Mouse (Mus musculus) limb, embryonic 13.5 days (tissue): ENCODE data around the gene Slc29a4. TPM values are rescaled to one million over a fixed set of nuclear protein-coding genes. Genes with fewer than 3 reads are reported as not detected.

ENCODE experiments used
- ATAC-seq: fragments of 200-750 bp; cut with Nextera tagmentation; 2 replicates; pipeline ENCODE4 v1.8.0; 2017; ENCODE audit warnings: low read depth, moderate number of reproducible peaks, moderate TSS enrichment; ENCODE audit not compliant: low FRiP score
- H3K27ac ChIP-seq: fragments of 300-500 bp; sonication (generic); 2 replicates; pipeline ENCODE4 v1.5.1; 2015; ENCODE audit warnings: inconsistent platforms, mild to moderate bottlenecking, moderate library complexity
- H3K27me3 ChIP-seq: fragments of 300-500 bp; sonication (generic); 2 replicates; pipeline ENCODE4 v1.6.1; 2015; ENCODE audit warnings: mild to moderate bottlenecking, inconsistent platforms
- H3K36me3 ChIP-seq: fragments of 300-500 bp; sonication (generic); 2 replicates; pipeline ENCODE4 v1.6.1; 2015; ENCODE audit warnings: inconsistent platforms, mild to moderate bottlenecking, moderate library complexity
- H3K4me1 ChIP-seq: fragments of 300-500 bp; sonication (generic); 2 replicates; pipeline ENCODE4 v1.6.1; 2015; ENCODE audit warnings: inconsistent platforms
- H3K4me2 ChIP-seq: fragments of 300-500 bp; sonication (generic); replicated peaks from 2 replicates; pipeline ENCODE4 v1.6.1; 2015; ENCODE audit warnings: inconsistent platforms, mild to moderate bottlenecking, moderate library complexity
- H3K4me3 ChIP-seq: fragments of 300-500 bp; sonication (generic); 2 replicates; pipeline ENCODE4 v1.5.1; 2015; ENCODE audit warnings: moderate library complexity, mild to moderate bottlenecking, inconsistent platforms
- H3K9ac ChIP-seq: fragments of 300-500 bp; sonication (generic); 2 replicates; pipeline ENCODE4 v1.6.1; 2015; ENCODE audit warnings: mild to moderate bottlenecking, inconsistent platforms
- H3K9me3 ChIP-seq: fragments of 300-500 bp; sonication (generic); 2 replicates; pipeline ENCODE4 v1.6.1; 2016; ENCODE audit warnings: inconsistent platforms
- WGBS: fragments of 180-500 bp; shearing (Covaris S2); methylation state at CpG from one replicate; pipeline ENCODE4 v1.1.7; 2015; 5-methylcytosine and 5-hydroxymethylcytosine counted together
- polyA plus RNA-seq: library from polyadenylated mRNA; unstranded; fragments of >200 nt; fragmentation: Nextera tagmentation; extraction: Ambion mirVana; gene quantifications from 2 replicates; pipeline ENCODE4 v1.2.1, GENCODE M21; 2015

Gene Slc29a4
- polyA plus RNA-seq, result 9.0 and 10.6 TPM in 2 replicates

DNA sequence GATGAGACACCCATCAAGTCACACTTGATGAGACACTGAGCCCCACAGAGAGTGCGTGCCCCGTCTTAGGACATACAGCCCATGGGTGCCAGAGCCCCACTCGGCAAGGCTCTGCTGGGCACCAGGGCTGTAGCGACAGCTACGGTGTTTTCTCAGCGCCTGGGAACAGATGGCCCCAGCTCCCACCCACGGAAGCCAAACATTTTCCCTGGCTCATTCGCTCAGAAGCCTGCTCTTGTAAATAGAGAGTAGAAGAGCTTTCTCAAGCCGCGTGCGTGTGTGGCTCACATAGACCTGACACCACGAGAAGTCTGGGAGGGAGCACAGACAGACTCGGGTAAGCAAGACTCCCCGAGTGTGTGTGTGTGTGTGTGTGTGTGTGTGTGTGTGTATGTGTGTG lies at the start of gene Slc29a4:
Gene Slc29a4 (plus strand): TSS at position 265 of the 400 bp plus-strand sequence.
- H3K4me1 ChIP-seq, result 0 out of 2 replicates have a peak, but pooled peaks cover 5% of the 10 kb centered on the region
- ATAC-seq, result no peak
- H3K9ac ChIP-seq, result no peak within 1 kb of the TSS
- no peaks in the 10 kb centered on the region for H3K27me3 ChIP-seq
- no peaks in the 10 kb centered on the region for H3K36me3 ChIP-seq
- no peaks in the 10 kb centered on the region for H3K9me3 ChIP-seq
- no peak within 1 kb of the TSS for H3K4me2 ChIP-seq
- no peak within 1 kb of the TSS for H3K4me3 ChIP-seq
- H3K27ac ChIP-seq, result no peak within 1 kb of the TSS
- WGBS, result 55% methylated on average over 14 of the region's 14 CpGs

GRCm38 (mm10) chr5:142648162-142648561 lies 44.1 kb upstream of the Slc29a4 start:
- Histone ChIP-seq H3K4me3 (no peak overlapping the region), H3K27ac (no peak overlapping the region), H3K27me3 (no peaks in the 10 kb centered on the region), H3K4me2 (no peak overlapping the region), H3K36me3 (peaks cover 21% of the 10 kb centered on the region), H3K9me3 (no peaks in the 10 kb centered on the region), H3K4me1 (peaks cover 13% of the 10 kb centered on the region), H3K9ac (no peak overlapping the region)
- WGBS, result 80% methylated on average over 7 of the region's 7 CpGs
- ATAC-seq, result no peak

- Histone ChIP-seq H3K9ac (no peak overlapping the region), H3K4me2 (no peak overlapping the region), H3K9me3 (no peaks in the 10 kb centered on the region), H3K36me3 (peaks cover 15% of the 10 kb centered on the region), H3K27ac (0 out of 2 replicates have a peak overlapping the region, but pooled peaks have one; percentile 10), H3K27me3 (no peaks in the 10 kb centered on the region), H3K4me1 (peaks cover 13% of the 10 kb centered on the region), H3K4me3 (no peak overlapping the region)
- no peak for ATAC-seq
- 87% methylated on average over 4 of the region's 4 CpGs for WGBS
Observed at GRCm38 (mm10) chr5:142649460-142650050, 42.8 kb upstream of the Slc29a4 start.

GRCm38 (mm10) chr5:142650390-142650789 lies 41.9 kb upstream of the Slc29a4 start:
- H3K4me3 ChIP-seq, result no peak overlapping the region
- H3K9me3 ChIP-seq, result no peaks in the 10 kb centered on the region
- 0 out of 2 replicates have a peak overlapping the region, but pooled peaks have one; percentile 10 for H3K27ac ChIP-seq

DNA sequence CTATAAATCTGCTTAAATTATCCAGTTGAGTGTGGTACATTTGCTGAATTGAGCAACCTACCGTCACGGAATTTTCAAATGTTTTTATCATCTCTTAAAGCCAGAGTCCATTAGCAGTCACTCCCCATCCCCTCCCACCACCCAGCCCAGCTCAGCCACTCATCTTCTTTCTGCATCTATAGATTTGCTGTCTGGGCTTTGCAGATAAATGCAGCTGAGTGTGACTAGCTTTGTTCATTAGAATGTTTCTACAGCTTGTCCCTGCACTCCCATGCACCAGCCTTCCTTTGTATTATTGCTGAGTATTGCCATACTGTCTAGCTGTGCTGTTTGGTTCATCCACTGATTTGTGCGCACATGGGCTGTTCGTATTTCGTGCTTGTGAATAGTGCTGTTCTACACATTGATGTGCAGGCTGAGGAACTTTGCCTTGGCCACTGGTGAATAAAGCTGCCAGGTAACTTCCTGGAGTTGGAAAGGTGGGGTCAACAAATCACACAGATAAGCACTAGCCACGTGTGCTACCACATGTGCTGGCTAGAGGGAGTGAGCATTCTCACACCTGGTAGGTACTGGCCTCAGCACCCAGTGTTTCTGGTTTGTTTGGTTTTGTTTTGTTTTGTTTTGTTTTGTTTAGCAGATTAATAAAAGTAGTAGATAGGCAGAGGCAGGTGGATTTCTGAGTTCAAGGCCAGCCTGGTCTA lies 41.4 kb upstream of the Slc29a4 start:
- Histone ChIP-seq H3K4me2 (no peak overlapping the region), H3K36me3 (peaks cover 19% of the 10 kb centered on the region), H3K27me3 (no peaks in the 10 kb centered on the region), H3K27ac (no peak overlapping the region), H3K4me1 (peaks cover 13% of the 10 kb centered on the region), H3K9me3 (no peaks in the 10 kb centered on the region), H3K4me3 (no peak overlapping the region), H3K9ac (no peak overlapping the region)
- ATAC-seq, result no peak
- 68% methylated on average over 6 of the region's 6 CpGs for WGBS

More at GRCm38 (mm10) chr5:142650390-142650789, 41.9 kb upstream of the Slc29a4 start:
- ATAC-seq, result no peak
- Histone ChIP-seq H3K4me1 (peaks cover 13% of the 10 kb centered on the region), H3K36me3 (peaks cover 15% of the 10 kb centered on the region), H3K4me2 (no peak overlapping the region), H3K27me3 (no peaks in the 10 kb centered on the region), H3K9ac (0 out of 2 replicates have a peak overlapping the region, but pooled peaks have one; percentile 8)
- WGBS, result 46% methylated on average over 3 of the region's 3 CpGs

DNA sequence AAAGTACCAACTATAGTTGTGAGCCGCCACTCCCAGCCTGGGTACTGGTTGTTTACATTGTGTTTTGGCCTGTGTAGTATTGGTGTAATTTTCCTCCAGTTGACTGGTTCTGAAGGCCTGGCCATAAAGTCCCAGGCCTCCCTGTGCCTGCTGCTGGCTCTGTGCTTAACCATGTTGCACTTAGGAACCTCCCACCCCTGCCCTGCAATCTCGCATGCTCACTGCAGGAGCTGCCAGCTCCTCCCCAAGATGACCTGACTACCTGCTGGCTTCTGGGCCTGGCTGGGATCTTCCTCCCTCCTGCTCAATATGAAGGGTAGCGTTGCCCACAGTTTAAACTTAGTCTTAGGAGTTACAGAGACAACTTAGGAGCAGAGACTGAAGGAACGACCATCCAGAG lies 40.0 kb upstream of the Slc29a4 start:
- Histone ChIP-seq H3K27me3 (no peaks in the 10 kb centered on the region), H3K4me1 (peaks cover 13% of the 10 kb centered on the region), H3K9ac (no peak overlapping the region), H3K27ac (no peak overlapping the region), H3K9me3 (no peaks in the 10 kb centered on the region), H3K4me2 (no peak overlapping the region), H3K36me3 (peaks cover 26% of the 10 kb centered on the region), H3K4me3 (no peak overlapping the region)
- ATAC-seq, result no peak
- WGBS, result 64% methylated on average over 4 of the region's 4 CpGs

- H3K4me2 ChIP-seq, result no peak overlapping the region
- H3K9ac ChIP-seq, result no peak overlapping the region
- no peak for ATAC-seq
- no peaks in the 10 kb centered on the region for H3K4me1 ChIP-seq
- no peaks in the 10 kb centered on the region for H3K27me3 ChIP-seq
- H3K36me3 ChIP-seq, result peaks cover 97% of the 10 kb centered on the region
- 91% methylated on average over 7 of the region's 7 CpGs for WGBS
- H3K4me3 ChIP-seq, result no peak overlapping the region
- H3K9me3 ChIP-seq, result no peaks in the 10 kb centered on the region
- H3K27ac ChIP-seq, result no peak overlapping the region
Observed at GRCm38 (mm10) chr5:142660656-142661434, 31.5 kb upstream of the Slc29a4 start.

DNA sequence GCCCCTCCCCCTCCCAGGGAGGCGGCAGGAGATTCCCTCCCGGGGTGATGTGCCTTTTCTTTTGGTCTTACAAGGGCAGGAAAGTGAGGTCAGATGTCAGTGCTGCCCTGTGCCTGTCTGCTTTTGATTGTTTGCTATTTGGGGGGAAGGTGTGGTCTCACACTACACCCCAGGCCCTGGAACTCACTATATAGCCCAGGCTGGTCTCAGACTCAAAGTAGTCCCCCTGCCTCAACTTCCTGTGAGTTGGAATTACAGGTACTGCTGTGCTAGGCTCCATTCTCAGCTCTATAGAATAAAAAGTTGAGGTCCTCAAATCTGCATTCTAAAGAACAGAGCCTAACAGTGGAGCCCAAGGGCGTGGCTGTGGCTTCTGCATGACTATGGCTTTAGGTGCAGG lies 24.4 kb upstream of the Slc29a4 start:
- Histone ChIP-seq H3K4me1 (no peaks in the 10 kb centered on the region), H3K9me3 (no peaks in the 10 kb centered on the region), H3K36me3 (peaks cover 89% of the 10 kb centered on the region), H3K27ac (no peak overlapping the region), H3K4me2 (no peak overlapping the region), H3K27me3 (no peaks in the 10 kb centered on the region), H3K9ac (no peak overlapping the region), H3K4me3 (no peak overlapping the region)
- ATAC-seq, result no peak
- WGBS, result 43% methylated on average over 3 of the region's 3 CpGs

GRCm38 (mm10) chr5:142668556-142669263 lies 23.6 kb upstream of the Slc29a4 start:
- Histone ChIP-seq H3K4me1 (no peaks in the 10 kb centered on the region), H3K4me2 (no peak overlapping the region), H3K9ac (no peak overlapping the region), H3K27ac (no peak overlapping the region), H3K4me3 (no peak overlapping the region), H3K36me3 (peaks cover 81% of the 10 kb centered on the region), H3K9me3 (no peaks in the 10 kb centered on the region), H3K27me3 (no peaks in the 10 kb centered on the region)
- ATAC-seq, result no peak
- 89% methylated on average over 11 of the region's 11 CpGs for WGBS

DNA sequence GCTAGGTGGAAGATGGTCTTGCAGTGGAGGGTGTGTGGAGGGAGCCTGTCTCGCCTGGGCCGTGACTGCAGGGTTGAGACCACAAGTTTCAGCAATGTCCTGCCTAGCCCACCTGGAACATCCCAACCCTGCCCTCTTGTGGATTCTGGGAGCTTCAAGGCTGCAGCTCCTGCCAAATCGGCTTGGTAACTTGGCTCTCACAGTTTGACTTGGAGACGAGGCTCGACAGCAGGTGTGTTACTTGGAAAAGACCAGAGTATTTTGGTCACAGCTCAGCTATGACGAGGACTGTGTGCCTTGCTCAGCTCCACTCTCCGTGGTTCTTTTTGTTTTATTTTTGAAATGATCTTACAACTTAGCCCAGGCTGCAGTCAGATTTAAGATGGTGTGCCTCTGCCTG lies 22.6 kb upstream of the Slc29a4 start:
- Histone ChIP-seq H3K4me1 (no peaks in the 10 kb centered on the region), H3K4me2 (no peak overlapping the region), H3K9ac (no peak overlapping the region), H3K27me3 (no peaks in the 10 kb centered on the region), H3K36me3 (peaks cover 71% of the 10 kb centered on the region), H3K4me3 (no peak overlapping the region), H3K27ac (no peak overlapping the region), H3K9me3 (no peaks in the 10 kb centered on the region)
- no peak for ATAC-seq
- WGBS, result 78% methylated on average over 7 of the region's 7 CpGs

DNA sequence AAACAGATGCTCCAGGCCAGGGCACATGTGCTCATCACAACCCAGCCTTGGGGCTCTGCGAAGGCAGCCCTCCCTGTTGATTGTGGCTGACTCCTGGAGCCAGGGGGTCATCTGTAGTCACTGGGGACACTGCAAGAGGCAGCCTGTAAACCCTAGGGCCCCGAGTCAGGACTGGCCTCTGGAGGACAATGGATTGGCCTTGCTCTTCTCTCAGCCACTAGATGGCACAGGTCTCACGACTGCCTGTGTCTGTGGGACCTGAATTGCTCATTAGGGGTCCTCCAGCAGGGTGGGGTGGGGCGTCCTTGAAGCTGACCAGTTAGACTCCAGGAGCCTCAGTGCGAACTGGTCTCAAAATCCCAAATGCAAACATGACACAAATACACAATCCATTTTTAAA lies 19.2 kb upstream of the Slc29a4 start:
- WGBS, result 32% methylated on average over 5 of the region's 5 CpGs
- no peak for ATAC-seq
- peaks cover 39% of the 10 kb centered on the region for H3K36me3 ChIP-seq
- H3K4me2 ChIP-seq, result no peak overlapping the region
- H3K27ac ChIP-seq, result no peak overlapping the region
- no peak overlapping the region for H3K9ac ChIP-seq
- H3K9me3 ChIP-seq, result no peaks in the 10 kb centered on the region
- no peaks in the 10 kb centered on the region for H3K27me3 ChIP-seq
- H3K4me1 ChIP-seq, result no peaks in the 10 kb centered on the region
- H3K4me3 ChIP-seq, result no peak overlapping the region
